Mouse (Mus musculus) inflammation-experienced regulatory T-cells (primary cell): ENCODE data around the gene Aadat. TPM values are rescaled to one million over a fixed set of nuclear protein-coding genes. Genes with fewer than 3 reads are reported as not detected.

Source experiments
- polyA plus RNA-seq, 2 experiments: library from polyadenylated mRNA; unstranded; fragments of 100-300 nt; shearing (Covaris generic); gene quantifications; one replicate each; pipeline ENCODE4 v1.2.1; 2017

The Aadat gene
- polyA plus RNA-seq: not detected

DNA sequence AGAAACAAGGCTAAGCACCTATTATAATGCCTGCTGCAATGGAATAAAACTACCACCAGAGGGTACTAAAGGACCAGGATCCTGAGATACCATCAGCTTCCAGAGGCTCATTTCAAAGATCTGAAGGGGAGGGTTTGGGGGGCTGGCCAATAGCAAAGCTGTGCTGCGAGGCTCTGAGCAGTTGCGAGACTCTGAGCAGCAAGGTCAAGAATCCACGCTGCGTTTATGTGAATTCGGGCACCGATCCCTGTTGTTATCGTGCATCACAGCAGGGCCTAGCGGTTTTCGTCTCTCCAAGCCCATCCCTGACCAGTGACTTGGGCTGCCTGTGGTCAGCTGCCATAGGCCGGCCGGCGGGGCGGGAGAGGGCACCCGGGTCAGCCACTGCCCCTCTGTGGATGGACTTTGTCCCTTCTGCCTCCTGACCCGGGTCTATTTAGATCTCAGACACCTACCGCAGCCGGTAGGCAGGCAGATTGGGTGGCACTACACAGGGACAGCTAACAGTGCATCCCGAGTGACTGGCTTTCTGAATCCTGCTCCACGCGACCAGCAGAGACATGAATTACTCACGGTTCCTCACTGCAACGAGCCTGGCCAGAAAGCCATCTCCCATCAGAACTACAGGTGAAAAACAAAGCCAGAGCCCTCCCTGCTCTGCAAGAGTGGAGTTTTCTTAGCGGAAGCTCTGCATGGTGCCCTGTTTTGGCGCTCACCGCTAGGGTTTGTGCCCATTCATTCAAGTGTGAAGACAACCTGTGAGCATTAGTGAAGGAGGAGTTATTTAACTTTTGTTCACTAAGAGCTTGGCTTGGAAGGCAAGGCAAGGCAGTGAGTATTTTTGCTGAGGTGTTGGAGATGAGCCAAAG, at the start of gene Aadat:
Gene Aadat (plus strand): TSS at position 280 of the 869 bp plus-strand sequence.

DNA sequence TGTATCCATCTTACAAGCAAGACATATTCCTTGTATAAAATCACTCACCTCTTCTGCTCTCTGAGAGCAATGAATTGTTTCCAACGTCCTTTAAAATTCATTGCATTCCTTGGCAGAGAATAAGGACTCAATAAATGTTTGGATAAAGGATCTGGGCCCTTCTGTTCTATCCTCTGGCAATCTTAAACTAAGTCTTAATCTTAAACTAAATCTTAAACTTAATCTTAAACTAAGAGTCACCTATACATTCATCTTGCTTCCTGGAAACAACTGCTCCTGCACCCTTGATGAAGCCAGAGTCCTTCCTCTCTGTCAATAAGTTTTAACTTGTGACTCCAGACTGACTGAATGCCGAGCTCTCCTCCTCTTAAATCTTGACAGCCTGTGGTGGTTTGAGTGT, 2.6 kb upstream of the Aadat start, which contains the start of gene Gm10283:
Gene Gm10283 (minus strand): TSS at position 101 of the 400 bp plus-strand sequence.

Other genes starting within 250 kb of the Aadat start
- gene Gm10283, start 2.7 kb upstream of the Aadat start, polyA plus RNA-seq: not detected
- under 1 TPM; 0.11 to 0.26 TPM for gene Mfap3l, start 126.9 kb downstream of the Aadat start, polyA plus RNA-seq